Mouse (Mus musculus) spleen, adult 2 months (tissue): ENCODE data around the gene Smim15. TPM values are rescaled to one million over a fixed set of nuclear protein-coding genes. Genes with fewer than 3 reads are reported as not detected.
A peak's percentile ranks its signal among the peaks of the same experiment; 100 is the strongest.

ENCODE experiments used
- DNase-seq, 2 experiments: peaks; one replicate each; pipeline versions ENCODE4 v3.0.0 to v3.0.0-alpha.2; 2012 to 2021; ENCODE audit warnings: low spot score in 2 of 2, low read depth in 1 of 2
- H3K27ac ChIP-seq: fragments of 200-500 bp; 2 replicates; pipeline ENCODE4 v1.5.1; 2012; ENCODE audit warnings: low read length, inconsistent platforms; ENCODE audit not compliant: insufficient read depth
- H3K27me3 ChIP-seq: fragments of 200-500 bp; 2 replicates; pipeline ENCODE4 v1.6.1; 2012; ENCODE audit warnings: mild to moderate bottlenecking, moderate library complexity, low read length, inconsistent platforms; ENCODE audit not compliant: control insufficient read depth, insufficient read depth
- H3K36me3 ChIP-seq: fragments of 200-500 bp; 2 replicates; pipeline ENCODE4 v1.6.1; 2012; ENCODE audit warnings: mild to moderate bottlenecking, low read length, inconsistent platforms; ENCODE audit not compliant: control insufficient read depth, insufficient read depth
- H3K4me1 ChIP-seq: fragments of 200-500 bp; 2 replicates; pipeline ENCODE4 v1.6.1; 2011; ENCODE audit warnings: inconsistent platforms; ENCODE audit not compliant: control insufficient read depth, insufficient read depth, insufficient read length
- H3K4me3 ChIP-seq: fragments of 200-500 bp; 2 replicates; pipeline ENCODE4 v1.5.1; 2011; ENCODE audit warnings: mild to moderate bottlenecking, inconsistent platforms; ENCODE audit not compliant: insufficient read depth, insufficient read length; ENCODE audit errors: extremely low read depth
- CTCF ChIP-seq: fragments of 200-500 bp; IDR thresholded peaks from 2 replicates; pipeline ENCODE4 v1.5.1; 2011; ENCODE audit warnings: mild to moderate bottlenecking, inconsistent platforms; ENCODE audit not compliant: insufficient read depth, insufficient read length, insufficient replicate concordance; ENCODE audit errors: extremely low read depth
- POLR2A ChIP-seq: fragments of 200-500 bp; IDR thresholded peaks from 2 replicates; pipeline ENCODE4 v1.6.1; 2011; ENCODE audit warnings: low read depth, low read length, inconsistent platforms
- WGBS: fragments of 180-500 bp; shearing (Covaris S2); methylation state at CpG from one replicate; pipeline ENCODE4 v1.1.7; 2018; 5-methylcytosine and 5-hydroxymethylcytosine counted together
- polyA plus RNA-seq: library from polyadenylated mRNA; depleted of rRNA; stranded (reverse); fragments of >200 nt; gene quantifications from 2 replicates; pipeline ENCODE4 v1.2.3, GENCODE M21; 2012

Smim15 gene
- polyA plus RNA-seq, 1 experiment, result 4.3 TPM

- Histone ChIP-seq H3K27ac (peak overlapping the region; percentile 81), H3K36me3 (peaks cover 9% of the 10 kb centered on the region), H3K27me3 (no peaks in the 10 kb centered on the region), H3K4me3 (peak overlapping the region; percentile 88), H3K4me1 (peaks cover 4% of the 10 kb centered on the region; the same call in 1 of the 2 replicates)
- TF ChIP-seq CTCF, result no peak
- no peak for TF ChIP-seq POLR2A
- 4% methylated on average over 23 of the region's 23 CpGs for WGBS
- no peak for DNase-seq
Measured at GRCm38 (mm10) chr13:108043431-108044221, 620 bp upstream of the Smim15 start.

- Histone ChIP-seq H3K27ac (no peak overlapping the region), H3K4me1 (peaks cover 4% of the 10 kb centered on the region; the same call in 1 of the 2 replicates), H3K4me3 (no peak overlapping the region), H3K27me3 (no peaks in the 10 kb centered on the region), H3K36me3 (peaks cover 9% of the 10 kb centered on the region)
- TF ChIP-seq CTCF, result no peak
- TF ChIP-seq POLR2A, result no peak
- 69% methylated on average over 3 of the region's 3 CpGs for WGBS
- DNase-seq, result no peak
Measured at GRCm38 (mm10) chr13:108045646-108046045, 1.4 kb downstream of the Smim15 start.

GRCm38 (mm10) chr13:108046071-108046470 lies 1.8 kb downstream of the Smim15 start:
- DNase-seq, result no peak
- no peaks in the 10 kb centered on the region for H3K27me3 ChIP-seq
- peaks cover 4% of the 10 kb centered on the region; the same call in 1 of the 2 replicates for H3K4me1 ChIP-seq
- no peak overlapping the region for H3K27ac ChIP-seq
- H3K36me3 ChIP-seq, result peaks cover 9% of the 10 kb centered on the region
- no peak overlapping the region for H3K4me3 ChIP-seq
- no peak for TF ChIP-seq CTCF
- no peak for TF ChIP-seq POLR2A
- WGBS, result 90% methylated on average over 3 of the region's 3 CpGs

GRCm38 (mm10) chr13:108046891-108047290 lies 2.6 kb downstream of the Smim15 start:
- DNase-seq, result no peak

GRCm38 (mm10) chr13:108047364-108047763 lies 3.1 kb downstream of the Smim15 start:
- Histone ChIP-seq H3K27me3 (no peaks in the 10 kb centered on the region), H3K4me1 (peaks cover 4% of the 10 kb centered on the region; the same call in 1 of the 2 replicates), H3K4me3 (no peak overlapping the region), H3K36me3 (peaks cover 9% of the 10 kb centered on the region), H3K27ac (no peak overlapping the region)
- no peak for TF ChIP-seq POLR2A
- no peak for TF ChIP-seq CTCF
- WGBS, result 81% methylated on average over 6 of the region's 6 CpGs
- no peak for DNase-seq

More at GRCm38 (mm10) chr13:108046891-108047290, 2.6 kb downstream of the Smim15 start:
- 84% methylated on average over 6 of the region's 6 CpGs for WGBS
- TF ChIP-seq CTCF, result no peak
- TF ChIP-seq POLR2A, result no peak
- Histone ChIP-seq H3K4me3 (no peak overlapping the region), H3K27ac (no peak overlapping the region), H3K36me3 (peaks cover 9% of the 10 kb centered on the region), H3K4me1 (peaks cover 4% of the 10 kb centered on the region; the same call in 1 of the 2 replicates), H3K27me3 (no peaks in the 10 kb centered on the region)

- DNase-seq, result peak in 1 of 2 experiments; percentile 12
Measured at GRCm38 (mm10) chr13:108056896-108057295, 12.7 kb downstream of the Smim15 start.

More at GRCm38 (mm10) chr13:108056896-108057295, 12.7 kb downstream of the Smim15 start:
- WGBS, result 8% methylated on average over 3 of the region's 3 CpGs
- H3K4me1 ChIP-seq, result peaks cover 2% of the 10 kb centered on the region; the same call in 1 of the 2 replicates
- TF ChIP-seq POLR2A, result no peak
- no peak for TF ChIP-seq CTCF
- no peak overlapping the region for H3K4me3 ChIP-seq
- H3K36me3 ChIP-seq, result no peaks in the 10 kb centered on the region
- no peaks in the 10 kb centered on the region for H3K27me3 ChIP-seq
- no peak overlapping the region for H3K27ac ChIP-seq
